Mouse (Mus musculus): ENCODE data around the gene Spta1.

Spta1 gene

GRCm38 (mm10) chr1:174172605-174173004 lies at the start of gene Spta1:
TSS of gene Spta1 (plus strand) at chr1:174172776.
- DNase-seq: no peak

- DNase-seq: no peak
These were observed 41.4 kb upstream of the Spta1 start, which contains the start of gene Olfr424 for GRCm38 (mm10) chr1:174131217-174131616. TSS of gene Olfr424 (plus strand) at chr1:174131517.

GRCm38 (mm10) chr1:174131999-174132398 lies 40.6 kb upstream of the Spta1 start:
- no peak for DNase-seq

GRCm38 (mm10) chr1:174141384-174141783 lies 31.2 kb upstream of the Spta1 start:
- no peak for DNase-seq

GRCm38 (mm10) chr1:174146696-174147095 lies 25.9 kb upstream of the Spta1 start:
- no peak for DNase-seq

GRCm38 (mm10) chr1:174149289-174149688 lies 23.3 kb upstream of the Spta1 start:
- DNase-seq: no peak

- DNase-seq: no peak
These were observed 17.2 kb upstream of the Spta1 start, which contains the start of gene Olfr420 for GRCm38 (mm10) chr1:174155333-174155732. TSS of gene Olfr420 (plus strand) at chr1:174155633.

- no peak for DNase-seq
These were observed 15.0 kb upstream of the Spta1 start for GRCm38 (mm10) chr1:174157622-174158021.

GRCm38 (mm10) chr1:174158512-174158911 lies 14.1 kb upstream of the Spta1 start:
- DNase-seq: no peak

GRCm38 (mm10) chr1:174159095-174159494 lies 13.5 kb upstream of the Spta1 start:
- DNase-seq: no peak

GRCm38 (mm10) chr1:174169024-174169423 lies 3.6 kb upstream of the Spta1 start:
- no peak for DNase-seq

- DNase-seq: no peak
These were observed 1.7 kb upstream of the Spta1 start for GRCm38 (mm10) chr1:174170706-174171501.

GRCm38 (mm10) chr1:174171537-174171936 lies 1.0 kb upstream of the Spta1 start:
- no peak for DNase-seq

GRCm38 (mm10) chr1:174204699-174205098 lies 32.1 kb downstream of the Spta1 start:
- DNase-seq: no peak

- DNase-seq: no peak
These were observed 39.7 kb downstream of the Spta1 start for GRCm38 (mm10) chr1:174212286-174212685.

- no peak for DNase-seq
These were observed 42.9 kb downstream of the Spta1 start for GRCm38 (mm10) chr1:174215270-174216038.

- DNase-seq: no peak
These were observed 44.1 kb downstream of the Spta1 start for GRCm38 (mm10) chr1:174216528-174217204.

GRCm38 (mm10) chr1:174239916-174240315 lies 67.3 kb downstream of the Spta1 start:
- DNase-seq: no peak

- no peak for DNase-seq
These were observed 72.0 kb downstream of the Spta1 start for GRCm38 (mm10) chr1:174244621-174245020.

GRCm38 (mm10) chr1:174246080-174246479 lies 73.5 kb downstream of the Spta1 start:
- DNase-seq: no peak

- no peak for DNase-seq
These were observed 74.6 kb downstream of the Spta1 start for GRCm38 (mm10) chr1:174247170-174247569.

- no peak for DNase-seq
These were observed 77.8 kb downstream of the Spta1 start for GRCm38 (mm10) chr1:174250376-174250775.

- no peak for DNase-seq
These were observed 79.4 kb downstream of the Spta1 start, which contains the start of gene Olfr419 for GRCm38 (mm10) chr1:174251961-174252360. TSS of gene Olfr419 (minus strand) at chr1:174252061.

Data from thymus, adult 18-20 months (tissue).